Mouse (Mus musculus): ENCODE measurements around the gene Ikbkg.

DNA sequence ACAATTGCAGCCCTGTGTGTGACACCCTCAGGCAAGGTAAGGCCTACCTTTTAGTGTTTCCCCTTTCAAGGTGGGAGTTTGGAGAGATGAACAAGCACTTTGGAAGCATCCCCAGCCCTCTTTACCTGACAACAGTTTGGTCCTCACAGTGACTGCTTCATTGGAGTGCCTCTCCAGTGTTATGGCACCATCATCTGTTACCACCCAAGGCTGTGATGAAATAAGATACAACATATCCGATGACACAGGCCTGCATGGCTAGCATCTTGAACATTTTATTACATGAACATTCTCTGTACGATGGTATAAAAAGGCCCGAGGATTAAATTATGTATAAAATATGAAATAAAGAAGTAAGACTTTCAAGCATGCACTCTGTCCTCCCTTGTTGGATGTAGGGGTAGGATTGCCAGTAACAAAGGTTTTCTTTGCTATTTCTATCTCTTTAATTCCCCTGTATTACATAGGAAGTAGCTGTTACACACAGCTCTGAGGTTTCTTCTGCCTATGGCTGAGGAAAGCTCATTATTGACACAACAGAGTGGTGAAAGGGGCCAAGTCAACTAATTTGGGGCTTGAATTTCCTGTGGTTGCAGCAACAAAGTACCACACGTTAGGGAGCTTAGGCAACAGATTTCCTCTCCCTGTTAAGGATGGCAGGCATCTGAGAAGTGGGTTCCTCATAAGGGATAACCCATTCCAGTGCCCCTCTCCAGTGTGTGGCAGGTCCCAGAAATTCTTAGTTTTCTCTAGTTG lies 58.2 kb downstream of the Ikbkg start:
- no peak for TF ChIP-seq POLR2A (IDR thresholded peaks at IDR 0.05; ENCODE audit: control insufficient read depth, low read depth, low read length)
- TF ChIP-seq CTCF (IDR thresholded peaks at IDR 0.05; ENCODE audit: control insufficient read depth, insufficient read depth, insufficient replicate concordance, low read depth, low read length) = no peak

Measured in testis, adult 2 months (tissue).